Mouse (Mus musculus) spleen, adult 18-20 months (tissue): Measurements from ENCODE around the gene Brinp3.
"Not testable (repeated sequence)": the region's sequence is repeated elsewhere in the genome, so short reads cannot be mapped to it uniquely, and the experiment has no call there.

Source experiments
- DNase-seq, 2 experiments: peaks; one replicate each; pipeline ENCODE4 v3.0.0; 2022; ENCODE audit warnings: mixed read lengths in 2 of 2

The Brinp3 gene

DNA sequence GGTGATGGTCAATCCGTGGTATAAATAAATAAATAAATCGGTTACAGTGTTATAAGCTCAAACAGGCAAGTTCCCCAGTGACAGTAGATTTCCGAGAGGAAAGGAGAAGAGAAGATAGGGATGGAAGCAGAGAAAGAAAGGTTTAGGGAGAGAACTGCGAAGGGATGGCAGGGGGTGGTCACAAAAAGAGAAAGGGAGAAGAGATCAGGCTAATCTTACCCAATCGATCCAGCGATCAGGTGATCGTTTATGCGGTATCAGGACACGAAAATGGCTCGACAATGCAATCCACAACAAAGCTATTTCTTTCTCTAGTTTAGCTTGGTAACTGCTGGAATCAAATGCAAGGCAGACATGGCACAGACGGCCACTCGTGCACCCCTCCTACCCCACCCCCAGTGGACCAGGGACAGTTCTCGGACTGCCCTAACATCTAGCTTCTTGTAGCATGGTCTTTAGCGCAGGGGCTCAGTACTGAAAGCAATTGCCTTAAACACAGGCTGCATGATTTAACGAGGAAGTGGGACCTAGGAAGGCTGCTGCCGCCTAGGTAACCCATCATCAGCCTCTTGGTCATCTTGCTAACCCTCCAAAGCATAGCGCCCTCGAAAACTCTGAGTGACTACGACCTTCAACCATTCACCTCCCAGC is at the start of gene Brinp3:
Gene Brinp3 (plus strand): TSS at position 80 of the 651 bp plus-strand sequence.
- DNase-seq, result no peak

DNA sequence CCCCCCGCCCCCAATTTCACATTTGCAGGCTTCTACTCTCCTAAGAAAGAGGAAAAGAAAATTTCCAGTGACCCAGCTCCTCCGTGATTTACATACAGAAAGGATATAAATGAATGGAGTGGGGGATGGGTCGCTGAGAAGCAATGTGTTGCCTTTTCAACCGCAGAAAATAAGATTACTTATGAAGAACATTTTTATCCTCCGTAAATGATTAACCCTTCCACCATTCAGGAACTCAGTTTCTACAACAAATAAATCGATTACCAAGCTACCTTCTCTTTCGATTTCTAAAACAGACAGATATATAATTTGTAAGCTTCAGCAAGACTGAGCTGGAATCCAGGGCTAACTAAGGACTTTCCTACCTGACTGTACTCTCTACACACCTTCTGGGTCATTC is 339 bp upstream of the Brinp3 start:
- no peak for DNase-seq

DNA sequence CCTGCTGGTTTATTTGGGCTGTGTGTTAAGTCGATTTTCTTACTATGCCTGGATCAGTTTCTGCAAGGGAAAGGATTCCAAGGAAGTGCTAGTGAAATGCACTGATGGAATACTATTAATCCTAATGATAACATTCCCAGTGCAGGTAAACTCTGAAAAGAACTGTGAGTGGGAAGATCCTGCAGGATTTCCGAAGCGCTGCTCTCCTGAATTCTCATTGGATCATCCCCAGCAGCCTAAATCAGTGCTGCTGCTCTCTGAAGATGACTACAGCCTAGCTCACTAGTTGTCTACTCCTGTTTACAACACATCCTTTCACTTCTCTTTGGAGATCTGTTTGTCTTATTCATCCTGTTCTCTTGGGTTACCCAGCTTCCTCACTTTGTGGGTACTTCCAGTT is 826 bp downstream of the Brinp3 start:
- no peak for DNase-seq

DNA sequence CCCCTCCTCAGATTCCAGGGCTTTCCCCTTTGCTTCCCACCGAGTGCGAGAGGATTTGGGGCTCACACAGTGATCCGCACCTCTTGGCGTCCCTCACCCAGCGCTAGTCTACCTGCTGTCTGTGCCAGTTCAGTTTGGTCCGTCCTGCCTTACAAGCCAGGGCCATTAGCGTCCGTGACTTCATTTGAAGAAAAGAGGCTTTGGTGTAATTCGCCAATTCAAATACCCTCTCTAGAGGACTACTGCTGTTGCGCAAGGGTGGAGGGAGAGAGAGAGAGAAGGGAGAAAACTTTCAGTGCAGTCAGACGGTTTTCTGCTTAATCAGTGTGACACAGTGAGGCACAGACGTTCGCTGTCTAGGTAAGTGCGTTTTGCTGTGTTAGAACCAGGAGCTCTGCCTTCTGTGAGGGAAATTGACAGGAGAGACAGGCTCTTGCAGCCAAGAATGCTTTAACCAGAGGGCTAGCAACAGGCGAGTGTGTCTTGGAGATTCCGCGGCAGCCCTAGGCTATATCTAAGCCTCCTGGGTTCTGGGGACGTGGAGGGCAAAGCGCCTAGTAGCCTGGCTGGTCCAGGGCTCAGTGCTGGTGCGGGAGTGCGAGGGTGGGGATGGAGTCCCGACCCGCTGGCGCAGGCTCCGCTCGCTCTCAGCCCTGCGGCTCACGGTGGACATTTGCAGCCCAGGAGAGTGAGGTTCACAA is 3.0 kb downstream of the Brinp3 start:
- no peak for DNase-seq

DNA sequence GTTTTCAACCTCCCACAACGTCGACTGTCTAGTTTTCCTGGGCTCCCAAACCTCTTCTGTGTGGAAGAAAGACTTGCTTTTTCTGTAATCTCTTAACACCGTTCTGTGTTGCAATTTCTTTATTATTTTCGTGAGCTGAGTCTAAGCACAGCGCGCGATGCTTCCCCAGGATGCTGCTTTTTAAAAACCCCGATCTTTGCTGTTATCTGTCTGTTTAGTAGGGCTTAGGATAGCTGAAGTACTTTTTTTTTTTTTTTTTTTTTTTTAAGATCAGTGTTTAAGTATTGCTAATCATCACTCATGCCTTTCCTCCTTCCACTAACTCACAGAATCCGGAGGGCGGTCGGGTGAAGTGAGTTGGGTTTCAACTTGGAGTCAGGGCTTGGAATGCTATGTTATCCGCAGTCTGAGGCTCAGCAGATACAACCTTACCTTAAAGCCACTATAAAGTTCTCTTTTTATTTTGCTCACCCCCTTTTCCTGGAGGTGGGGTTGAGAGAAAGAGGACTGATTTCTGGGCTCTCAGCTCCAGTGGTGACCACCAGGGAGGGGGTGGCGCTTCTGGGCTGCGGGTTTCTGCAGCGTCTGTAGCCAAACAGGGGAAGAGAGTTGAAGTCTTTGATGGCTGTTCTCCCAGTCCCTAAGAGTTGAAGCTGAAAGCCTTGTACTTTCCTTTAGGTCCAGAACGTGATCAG is 3.7 kb downstream of the Brinp3 start:
- DNase-seq, result no peak

DNA sequence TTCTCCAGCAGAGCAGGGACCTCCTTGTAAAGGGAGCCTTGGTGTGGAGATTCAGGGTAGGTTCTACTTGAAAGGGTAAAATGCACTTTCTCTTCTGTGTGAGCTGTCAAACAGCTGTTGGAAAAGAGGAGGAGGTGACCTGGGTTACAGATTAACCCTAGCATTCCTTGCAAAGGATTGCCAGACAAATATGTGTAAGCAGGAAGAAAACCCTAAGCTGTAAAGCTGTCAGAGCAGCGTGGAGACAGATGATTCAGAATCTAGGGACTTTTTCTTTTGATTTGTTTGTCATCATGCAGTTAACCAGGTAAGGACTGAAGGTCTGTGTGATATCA is 4.2 kb downstream of the Brinp3 start:
- no peak for DNase-seq

GRCm38 (mm10) chr1:146515377-146515776 is 20.8 kb downstream of the Brinp3 start:
- no peak for DNase-seq

GRCm38 (mm10) chr1:146523727-146524573 is 29.4 kb downstream of the Brinp3 start:
- DNase-seq, result no peak

- DNase-seq, result no peak
Observed at GRCm38 (mm10) chr1:146528572-146528971, 34.0 kb downstream of the Brinp3 start.

- DNase-seq, result no peak
Observed at GRCm38 (mm10) chr1:146546847-146547428, 52.4 kb downstream of the Brinp3 start.

- DNase-seq, result no peak
Observed at GRCm38 (mm10) chr1:146556982-146557381, 62.4 kb downstream of the Brinp3 start.

GRCm38 (mm10) chr1:146562144-146562543 is 67.6 kb downstream of the Brinp3 start:
- DNase-seq, result no peak

DNA sequence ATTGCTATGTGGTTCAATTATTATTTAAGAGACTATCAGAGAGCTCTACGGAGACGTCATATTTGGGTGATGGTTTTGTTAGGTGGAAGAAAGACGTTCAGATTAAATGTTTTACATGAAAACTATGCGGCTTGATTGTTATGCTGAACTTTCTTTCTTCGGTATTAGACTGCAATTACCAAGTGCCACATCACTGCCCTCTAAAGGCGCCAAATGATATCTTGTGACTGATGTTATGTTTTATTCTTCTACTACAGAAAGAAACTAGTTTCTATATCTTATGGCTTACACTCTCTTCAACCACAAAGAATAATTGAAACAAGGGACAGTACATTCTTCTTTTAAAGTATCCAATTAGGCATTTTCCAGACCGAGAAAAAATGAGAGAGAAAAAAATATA is 89.6 kb downstream of the Brinp3 start:
- no peak for DNase-seq

DNA sequence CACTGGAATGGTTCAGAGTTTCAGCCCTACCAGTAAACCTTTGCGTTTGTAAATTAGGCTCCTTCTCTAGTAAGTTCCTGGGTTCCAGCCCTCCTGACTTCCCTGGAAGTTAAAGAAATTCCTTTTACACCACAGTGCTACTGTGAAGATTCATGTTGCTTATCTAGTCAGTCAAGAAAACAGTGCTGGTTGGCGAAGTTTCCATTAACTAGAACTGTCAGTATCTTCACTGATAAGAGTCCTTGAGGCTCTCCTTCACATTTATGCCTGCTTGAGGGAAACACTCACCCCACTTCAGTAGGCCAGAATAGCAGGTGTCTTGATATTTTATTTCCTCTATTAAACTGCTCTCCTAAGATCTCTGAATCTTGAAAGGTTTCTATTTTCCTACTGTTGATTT is 138.3 kb downstream of the Brinp3 start:
- no peak for DNase-seq

DNA sequence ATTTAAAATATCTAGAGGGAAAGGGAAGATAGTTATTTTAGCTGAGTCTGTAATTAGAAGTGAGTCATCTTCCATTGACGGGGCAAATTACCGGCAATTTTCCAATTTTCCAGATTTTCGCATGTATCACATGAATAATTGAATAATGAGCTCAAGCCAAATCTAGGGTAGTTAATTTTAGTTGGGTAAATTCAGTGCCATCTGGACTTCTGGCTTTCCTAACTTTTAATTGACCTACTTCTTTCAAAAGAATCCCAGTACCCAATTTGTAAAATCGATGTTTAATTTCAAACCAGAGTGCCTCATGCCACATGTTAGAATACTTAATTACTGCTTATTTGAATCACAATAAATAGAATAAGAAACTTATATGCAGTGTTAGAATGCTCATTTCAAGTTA is 162.7 kb downstream of the Brinp3 start:
- no peak for DNase-seq

DNA sequence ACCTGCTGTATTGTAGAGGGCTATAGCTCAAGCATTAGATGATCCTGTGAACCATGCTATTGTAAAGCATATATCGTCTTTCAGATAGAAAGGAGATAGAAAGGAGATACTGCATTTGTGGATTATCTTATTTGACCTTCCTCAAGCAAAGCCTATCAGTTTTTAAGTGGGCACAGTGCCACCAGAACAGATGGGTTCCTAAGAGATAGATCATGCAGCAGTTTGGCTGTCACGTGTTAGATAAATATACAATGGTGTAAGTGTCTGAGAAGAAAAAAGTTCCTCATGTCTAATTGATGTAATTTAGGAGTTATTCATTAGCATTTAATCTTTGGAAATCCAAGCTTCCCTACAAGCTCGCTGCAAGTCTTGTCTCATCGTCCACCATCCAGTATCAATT is 206.2 kb downstream of the Brinp3 start:
- no peak for DNase-seq

DNA sequence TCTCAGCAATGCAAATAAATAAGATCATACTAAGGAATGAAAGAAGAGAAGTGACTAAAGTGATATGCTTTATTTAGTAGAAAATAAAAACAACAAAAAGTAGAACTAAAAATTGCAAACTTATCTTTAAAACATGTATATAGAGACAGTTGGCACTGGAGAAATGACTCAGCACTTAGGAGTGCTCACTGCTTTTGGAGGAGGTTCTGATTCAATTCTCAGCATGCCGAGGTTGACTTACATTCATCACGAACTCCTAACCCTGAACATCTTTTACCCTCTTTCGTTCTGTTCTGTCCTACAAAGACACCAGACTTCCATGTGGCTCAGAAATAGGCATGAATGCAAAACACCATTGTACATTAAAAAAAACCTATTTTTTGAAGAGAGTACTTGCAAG is 225.0 kb downstream of the Brinp3 start:
- no peak for DNase-seq

GRCm38 (mm10) chr1:146724784-146725513 is 230.4 kb downstream of the Brinp3 start:
- not testable (repeated sequence) for DNase-seq

- no peak for DNase-seq
Observed at GRCm38 (mm10) chr1:146751066-146751465, 256.5 kb downstream of the Brinp3 start.

DNA sequence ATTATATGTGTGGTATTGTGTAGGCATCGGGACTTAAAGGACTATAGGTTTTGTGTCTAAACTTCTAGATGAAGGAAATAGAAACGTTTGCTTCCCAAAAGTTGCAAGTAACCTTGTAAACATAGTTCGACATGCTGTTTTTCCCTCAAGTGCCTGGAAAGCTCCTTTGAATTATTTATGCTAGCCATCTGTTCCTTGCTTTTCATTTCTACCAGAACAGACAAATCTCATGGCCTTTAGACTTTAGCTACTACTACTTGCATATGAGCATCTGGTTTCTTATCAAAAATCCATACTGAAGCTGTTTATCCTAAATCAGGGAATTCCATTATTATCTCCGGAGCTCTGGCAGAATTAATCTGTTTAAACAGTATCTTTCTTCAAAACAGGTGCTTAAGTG is 288.7 kb downstream of the Brinp3 start:
- no peak for DNase-seq

DNA sequence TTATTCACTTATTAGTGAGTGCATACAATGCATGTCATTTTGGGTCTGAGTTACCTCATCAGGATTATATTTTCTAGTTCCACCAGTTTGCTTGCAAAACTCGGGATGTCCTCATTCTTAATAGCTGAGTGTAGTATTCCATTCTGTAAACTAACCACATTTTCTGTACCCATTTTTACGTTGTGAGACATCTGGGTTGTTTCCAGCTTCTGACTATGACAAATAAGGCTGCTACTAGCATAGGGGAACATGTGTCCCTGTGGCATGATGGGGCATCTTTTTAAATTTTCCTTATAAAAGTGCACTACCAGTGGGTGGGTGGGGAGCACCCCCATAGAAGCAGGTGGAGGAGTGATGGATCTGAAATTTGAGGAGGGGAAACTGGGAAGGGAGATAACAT is 292.7 kb downstream of the Brinp3 start:
- no peak for DNase-seq

- no peak for DNase-seq
Observed at GRCm38 (mm10) chr1:146792826-146793225, 298.3 kb downstream of the Brinp3 start.
